Mouse (Mus musculus): ENCODE data around the gene Sirt3. TPM values are rescaled to one million over a fixed set of nuclear protein-coding genes. Genes with fewer than 3 reads are reported as not detected.

Gene Sirt3
- total and polyA plus RNA-seq, 2 experiments from 2014 or later: 60.9 to 66.3 TPM

DNA sequence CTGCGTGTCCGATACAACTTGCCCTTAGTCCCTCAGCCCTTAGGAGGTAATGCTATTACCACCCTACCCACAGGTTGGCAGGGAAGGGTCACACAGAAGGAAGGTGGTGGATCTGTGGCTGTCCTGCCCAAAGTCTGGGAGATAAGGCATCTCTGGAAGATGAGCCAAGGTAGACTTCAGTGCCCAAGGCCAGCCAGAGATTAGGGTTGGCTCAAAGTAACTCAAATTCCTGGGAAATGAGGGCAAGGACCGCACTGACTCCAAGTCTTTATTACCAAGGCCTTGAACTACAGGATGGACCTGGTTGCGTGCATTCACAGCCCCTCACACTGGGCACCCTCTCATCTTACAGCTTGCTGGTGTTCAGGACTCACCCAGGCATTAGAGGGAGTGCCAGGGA, 30.2 kb downstream of the Sirt3 start:
- DNase-seq (ENCODE audit: low spot score) (no peak), ATAC-seq (ENCODE audit: low FRiP score) (no peak)
- H3K4me2 ChIP-seq (ENCODE audit: low read depth, low read length, poor library complexity, severe bottlenecking): no peak overlapping the region
- H3K36me3 ChIP-seq (ENCODE audit: insufficient read depth, low read length): peaks cover 26% of the 10 kb centered on the region
- no peak overlapping the region for H3K27ac ChIP-seq (ENCODE audit: low read depth, low read length)
- peaks cover 4% of the 10 kb centered on the region; the same call in 1 of the 2 replicates for H3K4me1 ChIP-seq (ENCODE audit: insufficient read depth, low read length)
- H3K27me3 ChIP-seq (ENCODE audit: insufficient read depth, low read length): no peaks in the 10 kb centered on the region
- no peak for TF ChIP-seq CTCF (IDR thresholded peaks at IDR 0.05)
- no peaks in the 10 kb centered on the region for H3K9me3 ChIP-seq (ENCODE audit: low read length)
- H3K9ac ChIP-seq (replicated peaks; ENCODE audit: low read length, poor library complexity, severe bottlenecking): no peak overlapping the region
- no peak overlapping the region for H3K4me3 ChIP-seq (ENCODE audit: low read depth, low read length)
- 98% methylated on average over 4 of the region's 4 CpGs for WGBS

DNA sequence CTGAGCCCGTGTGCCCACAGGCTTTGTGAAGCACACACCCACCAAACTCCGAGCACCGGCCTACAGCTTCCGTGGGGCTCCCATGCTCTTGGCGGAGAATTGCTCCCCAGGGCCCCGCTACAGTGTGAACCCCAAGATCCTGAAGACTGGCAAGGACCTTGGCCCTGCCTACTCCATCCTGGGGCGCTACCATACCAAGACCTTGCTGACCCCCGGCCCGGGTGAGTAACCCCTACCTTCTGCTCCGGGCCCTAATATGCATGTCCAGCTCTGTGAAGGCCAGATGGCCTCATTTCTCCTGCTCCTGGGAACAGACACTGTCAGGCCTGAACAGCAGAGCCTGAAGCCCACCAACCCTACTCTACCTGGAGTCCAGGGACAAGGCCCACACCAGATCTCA, 33.5 kb downstream of the Sirt3 start:
- Histone ChIP-seq H3K36me3 (ENCODE audit: insufficient read depth, low read length) (peaks cover 22% of the 10 kb centered on the region), H3K9ac (replicated peaks; ENCODE audit: low read length, poor library complexity, severe bottlenecking) (no peak overlapping the region), H3K27ac (ENCODE audit: low read depth, low read length) (no peak overlapping the region), H3K4me1 (ENCODE audit: insufficient read depth, low read length) (no peaks in the 10 kb centered on the region), H3K9me3 (ENCODE audit: low read length) (no peaks in the 10 kb centered on the region), H3K4me3 (ENCODE audit: low read depth, low read length) (no peak overlapping the region), H3K4me2 (ENCODE audit: low read depth, low read length, poor library complexity, severe bottlenecking) (no peak overlapping the region), H3K27me3 (ENCODE audit: insufficient read depth, low read length) (no peaks in the 10 kb centered on the region)
- ATAC-seq (ENCODE audit: low FRiP score) (no peak), DNase-seq (ENCODE audit: low spot score) (no peak)
- no peak for TF ChIP-seq CTCF (IDR thresholded peaks at IDR 0.05)
- WGBS: 90% methylated on average over 10 of the region's 10 CpGs

DNA sequence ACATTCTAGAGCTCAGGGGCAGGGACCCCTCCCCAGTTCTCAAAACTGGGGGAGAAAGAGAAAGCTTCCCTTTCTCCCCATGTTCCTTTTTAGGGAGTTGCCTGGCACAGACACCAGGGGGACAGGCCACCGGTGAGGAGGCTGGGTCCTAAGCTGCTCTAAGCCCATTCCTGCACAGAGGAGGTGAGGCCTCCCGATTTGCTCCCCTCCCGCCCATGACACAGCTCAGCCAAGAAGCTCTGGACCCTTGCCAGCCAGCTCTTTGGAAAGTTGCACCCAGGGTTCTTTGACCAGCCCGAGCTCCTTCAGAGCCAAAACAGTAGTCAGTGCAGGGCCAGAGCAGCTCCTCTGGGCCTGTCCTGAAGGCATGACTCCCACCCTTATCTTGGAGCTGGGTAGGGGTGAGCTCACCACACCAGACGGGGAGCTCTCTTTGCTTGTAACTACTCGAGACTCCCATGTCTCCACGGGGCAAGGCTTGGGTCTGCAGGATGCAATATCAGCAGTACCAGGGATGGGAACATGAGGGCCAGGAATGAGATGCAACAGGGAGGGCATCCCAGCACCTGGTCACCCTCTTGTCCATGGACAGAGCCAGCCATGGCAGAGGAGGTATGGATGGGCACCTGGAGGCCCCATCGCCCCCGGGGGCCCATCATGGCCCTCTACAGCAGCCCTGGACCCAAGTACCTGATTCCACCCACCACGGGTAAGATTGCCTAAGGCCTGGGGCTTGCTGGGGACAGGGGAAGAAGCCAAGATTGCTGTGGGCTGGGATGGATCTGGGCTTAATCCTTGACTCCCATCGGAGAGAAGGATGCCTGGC, 34.1 kb downstream of the Sirt3 start, which contains the start of gene Odf3:
TSS of gene Odf3 (plus strand) at position 51 of the 826 bp plus-strand sequence.
- no peak for TF ChIP-seq CTCF (IDR thresholded peaks at IDR 0.05)
- H3K4me1 ChIP-seq (ENCODE audit: insufficient read depth, low read length): no peaks in the 10 kb centered on the region
- no peaks in the 10 kb centered on the region for H3K9me3 ChIP-seq (ENCODE audit: low read length)
- no peak within 1 kb of the TSS for H3K4me2 ChIP-seq (ENCODE audit: low read depth, low read length, poor library complexity, severe bottlenecking)
- H3K27ac ChIP-seq (ENCODE audit: low read depth, low read length): no peak within 1 kb of the TSS
- ATAC-seq (ENCODE audit: low FRiP score) (no peak), DNase-seq (ENCODE audit: low spot score) (peak; percentile 35)
- H3K4me3 ChIP-seq (ENCODE audit: low read depth, low read length): no peak within 1 kb of the TSS
- H3K27me3 ChIP-seq (ENCODE audit: insufficient read depth, low read length): 0 out of 2 replicates have a peak, but pooled peaks cover 6% of the 10 kb centered on the region
- H3K9ac ChIP-seq (replicated peaks; ENCODE audit: low read length, poor library complexity, severe bottlenecking): no peak within 1 kb of the TSS
- H3K36me3 ChIP-seq (ENCODE audit: insufficient read depth, low read length): peaks cover 15% of the 10 kb centered on the region
- WGBS: 64% methylated on average over 11 of the region's 11 CpGs

DNA sequence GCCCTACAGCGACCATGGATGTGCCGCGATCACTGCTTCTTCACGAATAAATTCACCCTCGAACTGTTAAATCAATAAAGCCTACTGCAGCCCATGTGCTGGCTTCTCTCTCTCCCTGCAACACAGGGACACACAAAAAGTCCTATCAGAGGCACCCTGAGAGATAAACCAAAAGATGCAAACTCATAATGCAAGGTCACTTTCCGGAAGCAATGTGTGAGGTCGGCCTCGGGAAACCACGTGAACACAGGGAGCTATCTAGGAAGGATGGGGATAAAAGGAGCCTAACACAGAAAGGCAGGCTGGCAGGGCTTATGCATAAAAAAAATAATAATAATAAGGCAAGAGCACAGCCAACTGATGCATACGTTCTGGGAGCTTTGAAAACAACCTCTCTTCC, 35.4 kb downstream of the Sirt3 start:
- H3K27ac ChIP-seq (ENCODE audit: low read depth, low read length): no peak overlapping the region
- no peak overlapping the region for H3K9ac ChIP-seq (replicated peaks; ENCODE audit: low read length, poor library complexity, severe bottlenecking)
- no peak overlapping the region for H3K4me2 ChIP-seq (ENCODE audit: low read depth, low read length, poor library complexity, severe bottlenecking)
- no peak for TF ChIP-seq CTCF (IDR thresholded peaks at IDR 0.05)
- H3K9me3 ChIP-seq (ENCODE audit: low read length): no peaks in the 10 kb centered on the region
- H3K27me3 ChIP-seq (ENCODE audit: insufficient read depth, low read length): 0 out of 2 replicates have a peak, but pooled peaks cover 6% of the 10 kb centered on the region
- peaks cover 4% of the 10 kb centered on the region for H3K36me3 ChIP-seq (ENCODE audit: insufficient read depth, low read length)
- WGBS: 82% methylated on average over 10 of the region's 10 CpGs
- H3K4me1 ChIP-seq (ENCODE audit: insufficient read depth, low read length): no peaks in the 10 kb centered on the region
- ATAC-seq (ENCODE audit: low FRiP score) (no peak), DNase-seq (ENCODE audit: low spot score) (no peak)
- H3K4me3 ChIP-seq (ENCODE audit: low read depth, low read length): no peak overlapping the region

GRCm38 (mm10) chr7:140845683-140846082, 36.4 kb downstream of the Sirt3 start:
- H3K4me1 ChIP-seq (ENCODE audit: insufficient read depth, low read length): no peaks in the 10 kb centered on the region
- H3K27me3 ChIP-seq (ENCODE audit: insufficient read depth, low read length): 0 out of 2 replicates have a peak, but pooled peaks cover 6% of the 10 kb centered on the region
- 54% methylated on average over 4 of the region's 4 CpGs for WGBS
- peak; percentile 26 for TF ChIP-seq CTCF (IDR thresholded peaks at IDR 0.05)
- no peak overlapping the region for H3K9ac ChIP-seq (replicated peaks; ENCODE audit: low read length, poor library complexity, severe bottlenecking)
- H3K36me3 ChIP-seq (ENCODE audit: insufficient read depth, low read length): no peaks in the 10 kb centered on the region
- H3K4me3 ChIP-seq (ENCODE audit: low read depth, low read length): no peak overlapping the region
- ATAC-seq (ENCODE audit: low FRiP score) (no peak), DNase-seq (ENCODE audit: low spot score) (no peak)
- no peak overlapping the region for H3K4me2 ChIP-seq (ENCODE audit: low read depth, low read length, poor library complexity, severe bottlenecking)
- no peaks in the 10 kb centered on the region for H3K9me3 ChIP-seq (ENCODE audit: low read length)
- H3K27ac ChIP-seq (ENCODE audit: low read depth, low read length): no peak overlapping the region
